Mouse (Mus musculus) thymus, postnatal 4 days (tissue): ENCODE data around the gene Cacna1e.

ENCODE experiments used
- DNase-seq: peaks from one replicate; pipeline ENCODE4 v3.0.0; 2021

Gene Cacna1e

GRCm38 (mm10) chr1:154779908-154780514 is 104.3 kb downstream of the Cacna1e start:
- DNase-seq, result no peak

GRCm38 (mm10) chr1:154776344-154776743 is 108.0 kb downstream of the Cacna1e start:
- DNase-seq, result no peak

GRCm38 (mm10) chr1:154774468-154774867 is 109.8 kb downstream of the Cacna1e start:
- DNase-seq, result no peak

- no peak for DNase-seq
Measured at GRCm38 (mm10) chr1:154771111-154771510, 113.2 kb downstream of the Cacna1e start.

- DNase-seq, result no peak
Measured at GRCm38 (mm10) chr1:154770542-154770941, 113.8 kb downstream of the Cacna1e start.

- DNase-seq, result no peak
Measured at GRCm38 (mm10) chr1:154763132-154763531, 121.2 kb downstream of the Cacna1e start.

- DNase-seq, result no peak
Measured at GRCm38 (mm10) chr1:154752081-154752480, 132.2 kb downstream of the Cacna1e start.

- no peak for DNase-seq
Measured at GRCm38 (mm10) chr1:154748531-154748930, 135.8 kb downstream of the Cacna1e start.

GRCm38 (mm10) chr1:154745241-154745640 is 139.1 kb downstream of the Cacna1e start:
- DNase-seq, result no peak

- no peak for DNase-seq
Measured at GRCm38 (mm10) chr1:154730411-154730961, 153.8 kb downstream of the Cacna1e start.

GRCm38 (mm10) chr1:154729269-154729980 is 154.9 kb downstream of the Cacna1e start:
- peak; percentile 71 for DNase-seq

- no peak for DNase-seq
Measured at GRCm38 (mm10) chr1:154728682-154729081, 155.6 kb downstream of the Cacna1e start.

- no peak for DNase-seq
Measured at GRCm38 (mm10) chr1:154727696-154728095, 156.6 kb downstream of the Cacna1e start.

GRCm38 (mm10) chr1:154726361-154727161 is 157.7 kb downstream of the Cacna1e start:
- DNase-seq, result peak; percentile 41

GRCm38 (mm10) chr1:154725356-154726320 is 158.7 kb downstream of the Cacna1e start:
- no peak for DNase-seq

- DNase-seq, result no peak
Measured at GRCm38 (mm10) chr1:154723537-154724286, 160.6 kb downstream of the Cacna1e start.

GRCm38 (mm10) chr1:154723078-154723477 is 161.2 kb downstream of the Cacna1e start:
- no peak for DNase-seq

- DNase-seq, result no peak
Measured at GRCm38 (mm10) chr1:154715596-154715995, 168.7 kb downstream of the Cacna1e start.

GRCm38 (mm10) chr1:154712747-154713146 is 171.6 kb downstream of the Cacna1e start:
- DNase-seq, result no peak

GRCm38 (mm10) chr1:154707584-154708290 is 176.6 kb downstream of the Cacna1e start:
- no peak for DNase-seq

GRCm38 (mm10) chr1:154706974-154707373 is 177.3 kb downstream of the Cacna1e start:
- no peak for DNase-seq
